Mouse (Mus musculus): ENCODE results near the gene 4921536K21Rik. TPM values are rescaled to one million over a fixed set of nuclear protein-coding genes. Genes with fewer than 3 reads are reported as not detected.

The 4921536K21Rik gene
- not detected for polyA plus RNA-seq (2017; shearing (Covaris generic))

DNA sequence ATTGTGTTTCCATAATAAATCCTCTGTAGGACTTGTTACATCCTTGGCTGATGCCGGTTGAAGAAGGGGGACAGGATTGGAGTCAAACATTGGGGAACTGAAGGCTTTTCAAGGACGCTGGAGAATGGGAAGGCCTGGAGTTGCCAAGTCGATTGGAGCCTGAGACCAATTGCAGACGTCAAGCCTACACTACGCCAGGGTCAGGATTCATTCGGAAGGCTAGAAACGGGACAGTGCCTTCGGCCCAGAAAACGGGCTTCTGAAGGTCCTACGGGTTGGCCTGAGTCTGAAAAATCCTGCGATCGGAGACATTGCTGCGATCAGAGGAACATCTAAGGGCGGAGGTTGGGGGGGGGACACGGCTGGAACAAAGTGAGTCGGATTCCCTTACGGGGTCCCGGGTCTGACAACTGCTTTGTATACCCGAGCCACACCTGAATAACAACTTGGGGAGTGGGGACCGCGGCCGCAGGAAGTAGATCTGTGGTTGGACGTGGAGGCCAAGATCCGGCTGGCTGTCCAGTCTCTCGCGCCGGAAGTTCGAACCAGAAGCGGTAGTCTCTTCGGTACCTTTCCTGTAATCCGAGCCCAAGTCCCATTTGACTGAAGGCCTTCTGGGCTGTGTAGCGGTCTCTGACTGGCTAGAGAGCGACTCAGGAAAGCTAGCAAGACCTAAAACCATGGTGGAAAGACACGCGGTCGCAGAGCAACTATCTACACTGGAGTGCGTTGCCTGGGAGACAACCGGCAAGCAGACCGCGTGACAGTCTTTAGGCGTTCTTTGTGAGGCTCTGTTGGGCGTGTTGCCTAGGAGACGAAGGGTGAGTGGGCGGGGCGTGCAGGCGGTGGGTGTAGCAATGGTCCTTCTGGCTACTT is at the start of gene 4921536K21Rik, which contains the start of gene Dusp18:
Gene 4921536K21Rik (minus strand): TSS at position 693 of the 876 bp plus-strand sequence.
Gene Dusp18 (plus strand): TSS at position 835 of the 876 bp plus-strand sequence.

DNA sequence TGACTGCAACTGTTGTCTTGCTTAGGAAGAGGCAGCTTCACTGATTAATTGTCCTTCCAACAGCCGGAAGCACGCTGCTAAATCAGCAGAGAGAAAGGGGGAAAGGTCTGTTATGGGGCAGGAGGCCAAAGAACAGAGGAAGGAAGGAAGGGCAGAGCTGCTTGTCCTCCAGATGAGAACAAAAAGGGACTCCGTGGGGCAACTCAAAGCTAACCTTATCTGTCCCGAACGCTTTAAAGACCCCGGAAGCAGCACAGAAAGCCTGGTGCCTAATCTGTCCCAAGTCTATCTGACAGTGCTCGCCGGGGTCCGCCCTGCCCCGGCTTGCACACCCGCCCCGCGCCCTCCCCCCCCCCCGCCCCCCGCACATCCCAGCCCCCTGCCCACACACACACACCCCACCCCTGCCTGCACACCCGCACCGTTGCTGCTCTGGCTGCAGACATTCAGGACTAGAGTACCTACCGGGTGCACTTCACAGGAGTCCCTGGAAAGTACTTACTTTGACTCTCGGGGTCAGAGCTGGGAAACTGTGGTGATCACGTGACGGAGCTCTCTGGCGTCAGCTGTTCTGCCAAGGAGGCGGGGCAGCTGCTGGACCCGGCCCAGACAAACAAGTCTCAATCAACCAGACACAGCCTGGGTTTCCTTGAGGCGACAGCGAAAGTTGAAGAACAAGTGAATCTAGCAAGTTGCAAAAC is 36.8 kb upstream of the 4921536K21Rik start, which contains the start of gene Tcn2:
Gene Tcn2 (minus strand): TSS at position 649 of the 701 bp plus-strand sequence.

DNA sequence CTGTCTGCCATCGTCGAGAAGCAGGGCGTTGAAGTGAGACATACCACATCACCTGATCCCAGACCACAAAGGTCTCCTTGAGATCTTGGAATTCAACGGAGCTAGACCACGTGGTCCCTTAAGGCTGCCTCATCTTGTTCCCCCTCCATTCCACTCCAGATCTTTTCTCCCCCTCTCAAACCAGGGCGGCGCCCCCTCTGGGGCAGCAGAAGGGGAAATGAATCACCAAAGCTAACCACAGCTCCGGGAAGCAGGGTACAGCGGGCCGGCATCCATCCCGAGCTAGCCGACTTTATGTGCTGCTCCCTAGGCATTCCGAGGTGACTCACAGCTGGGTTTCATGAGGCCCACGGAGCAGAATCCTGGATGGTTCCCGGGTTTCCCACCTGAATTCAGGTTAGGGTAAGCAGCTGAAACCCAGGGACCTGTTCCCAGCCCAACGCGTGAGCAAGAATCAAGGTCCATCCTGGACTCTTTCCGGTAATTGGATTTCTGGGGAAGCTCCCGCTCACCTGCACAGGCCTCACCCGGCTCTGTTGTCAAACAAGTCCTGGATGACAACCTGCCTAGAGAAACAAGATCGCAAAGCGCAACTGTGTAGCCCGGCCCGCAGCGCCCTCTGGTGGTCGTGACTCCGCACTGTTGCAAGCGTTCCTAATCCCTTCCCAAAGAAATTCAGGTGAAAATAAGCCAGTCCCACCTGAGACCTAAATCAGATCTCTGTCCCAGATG is 19.4 kb upstream of the 4921536K21Rik start, which contains the start of gene Slc35e4:
Gene Slc35e4 (minus strand): TSS at position 556 of the 732 bp plus-strand sequence.

DNA sequence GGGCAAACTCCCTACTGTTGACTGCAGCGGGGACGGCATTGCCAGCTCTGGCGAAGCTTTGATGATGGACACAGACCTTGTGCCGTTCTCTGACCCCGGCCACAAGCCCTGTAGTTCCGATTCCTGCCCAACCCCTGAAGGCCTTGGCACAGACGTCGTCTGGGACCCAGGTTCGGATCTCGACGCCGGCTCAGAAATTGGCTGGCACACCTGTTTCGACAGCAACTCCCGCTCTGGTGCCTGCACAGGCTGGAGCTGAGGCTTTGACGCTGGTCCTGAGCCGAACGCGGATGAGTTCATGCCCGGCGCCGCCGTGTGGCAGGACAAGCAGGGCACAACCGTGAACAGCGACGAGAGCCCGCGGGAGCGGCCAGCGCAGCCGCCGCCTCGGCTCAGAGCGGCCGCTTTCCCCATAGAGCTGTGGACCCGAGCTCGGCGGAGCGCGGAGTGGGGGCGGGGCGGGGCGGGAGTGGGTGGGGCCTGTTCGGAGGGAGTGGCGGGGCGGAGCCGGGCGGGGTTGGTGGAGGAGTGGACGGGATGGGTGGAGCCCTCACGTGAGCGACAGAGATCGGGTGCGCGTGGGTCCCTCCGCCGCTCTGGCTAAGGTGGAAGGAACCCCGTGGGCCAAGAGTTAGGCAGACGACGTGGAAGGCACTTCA is 31.3 kb downstream of the 4921536K21Rik start, which contains the start of gene Osbp2:
Gene Osbp2 (minus strand): TSS at position 450 of the 659 bp plus-strand sequence.

Other genes with a start within 250 kb of the 4921536K21Rik start
- 11.8 TPM for gene Morc2a, start 245.9 kb downstream of the 4921536K21Rik start, polyA plus RNA-seq (2017; shearing (Covaris generic))
- gene Osbp2, start 31.2 kb downstream of the 4921536K21Rik start, polyA plus RNA-seq (2017; shearing (Covaris generic)), result not detected
- 0.22 TPM for gene Dusp18, start 142 bp upstream of the 4921536K21Rik start, polyA plus RNA-seq (2017; shearing (Covaris generic))
- gene Slc35e4, start 19.6 kb upstream of the 4921536K21Rik start, polyA plus RNA-seq (2017; shearing (Covaris generic)), result 5.6 TPM
- gene Tcn2, start 37.1 kb upstream of the 4921536K21Rik start, polyA plus RNA-seq (2017; shearing (Covaris generic)), result 50.7 TPM
- 97.6 TPM for gene Pes1, start 68.9 kb upstream of the 4921536K21Rik start, polyA plus RNA-seq (2017; shearing (Covaris generic))
- 0.27 TPM for gene 4930556J24Rik, start 81.7 kb upstream of the 4921536K21Rik start, polyA plus RNA-seq (2017; shearing (Covaris generic))
- gene Gal3st1, start 88.5 kb upstream of the 4921536K21Rik start, polyA plus RNA-seq (2017; shearing (Covaris generic)), result not detected
- gene Sec14l4, start 136.4 kb upstream of the 4921536K21Rik start, polyA plus RNA-seq (2017; shearing (Covaris generic)), result not detected
- not detected for gene Sec14l3, start 169.7 kb upstream of the 4921536K21Rik start, polyA plus RNA-seq (2017; shearing (Covaris generic))
- 3.5 TPM for gene Mtfp1, start 200.3 kb upstream of the 4921536K21Rik start, polyA plus RNA-seq (2017; shearing (Covaris generic))
- 1.2 TPM for gene Sec14l2, start 228.3 kb upstream of the 4921536K21Rik start, polyA plus RNA-seq (2017; shearing (Covaris generic))
- gene Rnf215, start 240.1 kb upstream of the 4921536K21Rik start, polyA plus RNA-seq (2017; shearing (Covaris generic)), result 29.2 TPM